13 mouse cellular contexts compared by ENCODE assay signal in genomic region chr5:123122181-123122580, GRCm38 (mm10). TPM values are rescaled to one million over a fixed set of nuclear protein-coding genes. Genes with fewer than 3 reads are reported as not detected.
DNase-seq lines count a peak whose midpoint lies in the region; ATAC-seq and TF ChIP-seq lines count a peak whose summit lies in the region.
"Had no signal": no experiment of that assay in that cellular context is flagged by ENCODE, and none has a peak within 500 bp of the region (broad histone marks: within the 10 kb centered on the region; RNA-seq: fewer than 3 reads in every experiment).

No protein-coding gene starts in this region.

- 0 out of 2 replicates have a peak, but pooled peaks cover 3% of the 10 kb centered on the region for H3K9me3 ChIP-seq in E14TG2a.4 (ENCODE audit: low read length)
- no peaks in the 10 kb centered on the region for H3K9me3 ChIP-seq in liver, postnatal 0 days (ENCODE audit: low read length)
- H3K9me3 ChIP-seq: embryonic facial prominence, embryonic 12.5 days had no signal

- no peak overlapping the region for H3K9ac ChIP-seq in liver, postnatal 0 days (replicated peaks)
- H3K9ac ChIP-seq: embryonic facial prominence, embryonic 12.5 days; kidney, embryonic 15.5 days had no signal

- H3K4me1 ChIP-seq in kidney, adult 2 months (ENCODE audit: control insufficient read depth, insufficient read depth, low read length) = no peaks in the 10 kb centered on the region; the same call in 1 of the 2 replicates
- H3K4me1 ChIP-seq in E14TG2a.4 (replicated peaks; ENCODE audit: low read depth, low read length) = peaks cover 48% of the 10 kb centered on the region
- H3K4me1 ChIP-seq in liver, postnatal 0 days (ENCODE audit: insufficient read depth) = peaks cover 16% of the 10 kb centered on the region
- H3K4me1 ChIP-seq: embryonic facial prominence, embryonic 12.5 days had no signal

- no peak for ATAC-seq in liver, postnatal 0 days
- ATAC-seq: activated CD4-positive, CD25-positive, alpha-beta regulatory T cell, adult 4 months had no signal

- H3K4me3 ChIP-seq in kidney, adult 2 months (ENCODE audit: insufficient read depth, low read depth, low read length) = no peak overlapping the region
- no peak overlapping the region for H3K4me3 ChIP-seq in E14TG2a.4 (replicated peaks; ENCODE audit: low read length)
- H3K4me3 ChIP-seq in liver, postnatal 0 days (ENCODE audit: low read depth, low read length) = no peak overlapping the region
- H3K4me3 ChIP-seq: embryonic facial prominence, embryonic 12.5 days; kidney, embryonic 15.5 days had no signal

- no peaks in the 10 kb centered on the region for H3K36me3 ChIP-seq in kidney, adult 2 months (ENCODE audit: control insufficient read depth, insufficient read depth, low read length)
- H3K36me3 ChIP-seq in E14TG2a.4 (ENCODE audit: insufficient read depth, low read length) = peaks cover 16% of the 10 kb centered on the region
- no peaks in the 10 kb centered on the region for H3K36me3 ChIP-seq in liver, postnatal 0 days (replicated peaks; ENCODE audit: insufficient read depth, low read length)

- TF ChIP-seq CTCF in kidney, adult 2 months (conservative IDR thresholded peaks at IDR 0.05; ENCODE audit: insufficient read depth, insufficient read length, low read depth, low read length) = peak; percentile 44
- peak; percentile 79 for TF ChIP-seq CTCF in E14TG2a.4 (conservative IDR thresholded peaks at IDR 0.05; ENCODE audit: low read length)
- peak; percentile 68 for TF ChIP-seq CTCF in liver, postnatal 0 days (IDR thresholded peaks at IDR 0.05; ENCODE audit: low read depth)

- no peak for DNase-seq in kidney, adult 2 months
- no peak for DNase-seq in kidney, postnatal 25 days
- DNase-seq in 416B (ENCODE audit: low read depth) = peak; percentile 59
- peak; percentile 48 for DNase-seq in liver, postnatal 0 days
- no peak for DNase-seq in embryo, embryonic 10 days (ENCODE audit: low spot score)
- no peak for DNase-seq in heart, adult 11 months
- DNase-seq in kidney, adult 9 months = no peak
- DNase-seq: right cerebral cortex, postnatal 14 days had no signal

- 98% methylated on average over 4 of the region's 4 CpGs for WGBS in kidney, adult 2 months
- WGBS in liver, postnatal 0 days (ENCODE audit: insufficient replicate concordance) = 95% methylated on average over 4 of the region's 4 CpGs

- TF ChIP-seq POLR2A in kidney, adult 2 months (IDR thresholded peaks at IDR 0.05; ENCODE audit: low read depth, low read length) = no peak

- no peak overlapping the region for H3K4me2 ChIP-seq in liver, postnatal 0 days (ENCODE audit: low read depth, low read length)
- H3K4me2 ChIP-seq: embryonic facial prominence, embryonic 12.5 days; kidney, embryonic 15.5 days had no signal

- no peaks in the 10 kb centered on the region for H3K27me3 ChIP-seq in kidney, adult 2 months (replicated peaks; ENCODE audit: control insufficient read depth, insufficient read depth, low read length)
- H3K27me3 ChIP-seq in E14TG2a.4 (ENCODE audit: insufficient read depth, low read length) = peaks cover 39% of the 10 kb centered on the region
- H3K27me3 ChIP-seq in liver, postnatal 0 days (ENCODE audit: insufficient read depth, low read length) = no peaks in the 10 kb centered on the region
- H3K27me3 ChIP-seq: embryonic facial prominence, embryonic 12.5 days; kidney, embryonic 15.5 days had no signal

- H3K27ac ChIP-seq in kidney, adult 2 months (ENCODE audit: insufficient read depth, low read depth, low read length) = no peak overlapping the region
- no peak overlapping the region for H3K27ac ChIP-seq in liver, postnatal 0 days (ENCODE audit: low read depth)
- H3K27ac ChIP-seq: embryonic facial prominence, embryonic 12.5 days; kidney, embryonic 15.5 days; macrophage had no signal

- TF ChIP-seq EP300 in liver, postnatal 0 days (IDR thresholded peaks at IDR 0.05; ENCODE audit: low read depth) = no peak

RNA-seq across cellular contexts. Expression of gene Rhof, which starts 10.3 kb away (rescaled TPM):
- 12.1 and 13.4 TPM in 2 replicates for polyA plus RNA-seq in kidney, adult 2 months (2012; rRNA removed)
- 2.1 and 2.4 TPM in 2 replicates for polyA plus RNA-seq in liver, postnatal 0 days (2015; fragmentation: Nextera tagmentation; extraction: Ambion mirVana)

RNA-seq across cellular contexts. Expression of gene Setd1b, which starts 19.8 kb away (rescaled TPM):
- 6.7 and 8.8 TPM in 2 replicates for polyA plus RNA-seq in kidney, adult 2 months (2012; rRNA removed)
- polyA plus RNA-seq in liver, postnatal 0 days (2015; fragmentation: Nextera tagmentation; extraction: Ambion mirVana) = 3.6 and 4.3 TPM in 2 replicates

RNA-seq across cellular contexts. Expression of gene Psmd9, which starts 47.0 kb away (rescaled TPM):
- 34.2 and 35.1 TPM in 2 replicates for polyA plus RNA-seq in kidney, adult 2 months (2012; rRNA removed)
- 116 and 120 TPM in 2 replicates for polyA plus RNA-seq in liver, postnatal 0 days (2015; fragmentation: Nextera tagmentation; extraction: Ambion mirVana)

RNA-seq across cellular contexts. Expression of gene Tmem120b, which starts 54.0 kb away (rescaled TPM):
- 9.9 and 12.7 TPM in 2 replicates for polyA plus RNA-seq in kidney, adult 2 months (2012; rRNA removed)
- polyA plus RNA-seq in liver, postnatal 0 days (2015; fragmentation: Nextera tagmentation; extraction: Ambion mirVana) = 12.0 and 12.8 TPM in 2 replicates

Comparison
In these comparisons a context has a peak if more than half of its experiments do, and no peak if none do; other contexts are left out.
1. DNase-seq: peak in 416B (single experiment) and liver, postnatal 0 days (single experiment); none in kidney, adult 2 months (single experiment), kidney, postnatal 25 days (0 of 2), embryo, embryonic 10 days (single experiment), heart, adult 11 months (single experiment) and kidney, adult 9 months (single experiment).
2. Peak in every context shown above with its lines, with median percentiles within 50 percentile points of each other: CTCF ChIP-seq.